Mouse (Mus musculus): ENCODE measurements around the gene Trpc3.
"Not testable (repeated sequence)": the region's sequence is repeated elsewhere in the genome, so short reads cannot be mapped to it uniquely, and the experiment has no call there.

Trpc3 gene

DNA sequence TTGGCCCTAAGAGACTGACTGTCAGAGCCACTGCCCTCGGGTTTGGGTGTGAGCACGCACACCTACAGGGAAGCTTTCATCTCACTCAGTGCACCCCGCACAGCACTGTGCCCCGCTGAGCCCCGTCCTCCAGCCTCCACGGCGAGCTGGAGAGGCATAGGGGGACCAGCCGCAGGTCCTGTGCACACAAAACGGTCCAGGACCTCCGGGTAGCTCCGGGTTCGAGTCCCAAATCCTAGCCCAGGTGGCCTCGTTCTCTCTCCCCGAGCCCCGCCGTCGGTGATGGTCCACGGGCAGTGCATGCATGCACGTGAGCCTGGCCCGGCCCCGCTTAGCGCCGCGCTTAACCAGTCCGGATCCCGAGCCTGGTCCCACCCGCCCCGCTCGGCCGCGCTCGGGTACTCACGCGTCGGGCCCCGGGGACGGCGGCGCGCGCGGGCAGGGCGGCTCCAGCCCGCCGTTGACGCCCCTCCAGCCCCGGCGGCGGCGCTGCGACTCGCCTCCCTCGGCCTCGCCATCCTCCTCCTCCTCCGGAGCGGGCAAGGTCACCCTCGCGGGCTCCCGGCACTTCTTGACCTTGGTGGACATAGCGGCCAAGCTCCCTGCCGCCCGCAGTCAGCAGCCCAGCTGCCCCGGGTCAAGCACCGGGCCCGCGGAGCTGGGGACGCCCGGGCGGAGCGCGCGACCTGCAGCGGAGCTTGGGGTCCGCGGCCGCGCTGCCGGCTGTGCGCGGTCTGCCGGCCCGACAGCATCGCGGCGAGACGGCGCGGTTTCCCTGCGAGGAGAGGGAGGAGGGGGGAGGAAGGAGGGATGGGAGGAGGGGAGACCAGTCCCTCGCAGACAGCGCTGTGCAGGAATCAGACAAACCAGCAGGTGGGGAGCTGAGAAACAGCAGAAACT is at the start of gene Trpc3:
Gene Trpc3, minus strand, starts transcription at position 776 of the 900 bp plus-strand sequence.
- peak; percentile 73 for DNase-seq (ENCODE audit: low spot score)

DNA sequence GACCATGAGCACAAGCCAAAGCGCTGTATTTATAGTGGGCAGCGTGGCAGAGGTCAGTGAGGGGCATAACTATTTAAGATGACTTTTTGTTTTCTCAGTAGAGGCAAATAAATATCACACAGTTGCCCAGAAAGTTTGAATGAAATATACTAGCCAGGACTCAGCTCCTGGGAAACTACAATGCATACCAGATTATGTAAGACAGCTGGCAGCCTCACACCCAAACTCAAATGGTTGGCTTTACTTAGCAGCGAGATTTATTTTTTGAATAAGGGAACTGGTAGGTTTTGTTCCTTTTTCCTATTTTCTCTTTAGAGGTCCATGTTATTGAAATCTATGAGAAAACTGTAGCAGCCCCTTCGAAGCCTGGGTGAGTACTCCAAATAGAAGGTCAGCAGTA is 48.1 kb upstream of the Trpc3 start:
- DNase-seq (ENCODE audit: low spot score), result no peak

DNA sequence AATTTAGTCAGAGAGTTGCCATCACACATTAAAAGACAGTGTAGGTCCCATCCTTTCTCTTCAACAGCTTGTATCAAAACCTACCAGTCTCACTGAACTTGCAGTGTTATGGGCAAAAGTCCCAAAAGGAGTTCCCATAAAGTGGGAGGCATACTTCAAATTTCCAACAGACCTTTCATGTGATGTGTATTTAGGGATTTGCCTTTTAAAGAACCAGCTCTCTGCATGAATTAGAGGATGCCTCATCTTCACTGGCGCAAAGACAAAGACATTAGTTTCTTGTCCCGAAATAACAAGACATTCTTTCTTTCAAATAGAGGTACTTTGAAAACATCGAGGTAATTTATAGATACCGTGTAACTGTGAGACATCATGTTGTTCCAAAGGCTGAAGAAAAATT is 43.1 kb upstream of the Trpc3 start:
- no peak for DNase-seq (ENCODE audit: low spot score)

DNA sequence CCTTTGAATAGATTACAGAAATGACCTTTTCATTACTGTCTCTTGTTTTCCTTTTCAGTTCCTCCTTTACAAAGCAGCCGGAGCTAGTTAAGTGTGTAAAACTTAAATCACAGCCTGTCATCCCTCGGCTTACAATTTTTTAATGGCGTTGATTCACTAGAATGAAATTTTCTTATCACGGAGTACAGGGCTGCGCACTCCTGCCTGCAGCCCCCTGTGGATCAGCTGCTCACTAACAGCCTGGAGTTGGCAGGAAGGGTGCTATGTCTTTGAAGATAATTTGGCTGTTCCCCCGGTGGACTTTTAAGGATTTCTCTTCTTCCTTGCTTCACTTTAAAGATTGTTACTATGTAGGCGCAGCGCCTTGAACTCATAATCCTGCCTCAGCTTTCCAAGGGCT is 36.6 kb upstream of the Trpc3 start:
- no peak for DNase-seq (ENCODE audit: low spot score)

DNA sequence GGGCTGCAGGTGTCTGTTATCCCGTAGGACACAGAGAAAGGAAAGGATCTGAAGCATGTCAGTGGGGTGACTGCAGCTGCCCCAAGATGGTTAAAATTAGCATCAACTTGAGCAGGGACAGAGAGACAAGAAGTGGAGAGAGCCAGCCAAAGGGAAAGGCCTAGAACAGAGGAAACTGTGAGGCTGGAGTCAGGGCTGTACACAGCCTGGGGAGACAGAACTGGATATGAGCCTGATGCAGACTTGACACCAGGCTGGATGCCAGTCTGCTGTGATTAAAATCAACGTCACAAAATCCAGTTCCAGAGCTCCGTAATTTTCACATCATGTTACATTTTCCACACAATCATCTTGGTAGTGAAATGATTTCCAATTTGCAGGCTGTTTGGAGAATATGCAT is 31.9 kb upstream of the Trpc3 start:
- no peak for DNase-seq (ENCODE audit: low spot score)

DNA sequence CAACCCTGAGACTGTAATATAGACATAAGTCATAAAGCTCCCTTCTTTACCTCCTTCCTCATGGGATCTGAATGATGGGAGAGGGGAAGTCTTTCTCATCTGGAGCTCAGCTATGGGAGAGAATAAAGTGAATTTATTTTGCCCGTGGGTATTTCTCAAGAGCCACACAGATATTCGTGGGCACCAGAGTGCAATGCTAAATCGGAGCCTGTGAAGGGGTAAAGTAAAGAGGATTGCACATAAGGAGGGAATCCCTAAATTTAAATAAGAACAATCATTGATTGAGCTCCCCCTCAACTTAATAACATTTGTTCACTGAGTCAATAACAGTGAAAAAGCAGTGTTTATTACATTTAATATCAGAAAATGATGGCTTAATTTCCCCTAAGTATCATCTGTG is 19.6 kb upstream of the Trpc3 start:
- no peak for DNase-seq (ENCODE audit: low spot score)

DNA sequence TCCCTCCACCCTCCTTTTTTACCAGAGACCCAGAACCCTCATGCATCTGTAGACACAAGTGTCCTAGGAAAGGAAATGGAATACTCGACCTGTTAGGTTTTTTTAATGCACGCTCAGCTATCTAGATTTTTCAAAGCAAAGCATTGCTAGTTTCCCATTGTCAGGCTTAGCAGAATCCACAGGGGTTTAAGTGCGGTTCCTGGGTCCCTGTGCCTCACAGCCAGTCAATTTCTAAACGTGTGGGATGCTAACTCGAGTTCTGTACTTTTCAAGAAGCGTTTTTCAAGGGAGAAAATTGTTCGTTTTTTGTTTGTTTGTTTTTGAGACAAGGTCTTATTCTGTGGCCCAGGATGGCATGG is 304 bp upstream of the Trpc3 start:
- no peak for DNase-seq (ENCODE audit: low spot score)

DNA sequence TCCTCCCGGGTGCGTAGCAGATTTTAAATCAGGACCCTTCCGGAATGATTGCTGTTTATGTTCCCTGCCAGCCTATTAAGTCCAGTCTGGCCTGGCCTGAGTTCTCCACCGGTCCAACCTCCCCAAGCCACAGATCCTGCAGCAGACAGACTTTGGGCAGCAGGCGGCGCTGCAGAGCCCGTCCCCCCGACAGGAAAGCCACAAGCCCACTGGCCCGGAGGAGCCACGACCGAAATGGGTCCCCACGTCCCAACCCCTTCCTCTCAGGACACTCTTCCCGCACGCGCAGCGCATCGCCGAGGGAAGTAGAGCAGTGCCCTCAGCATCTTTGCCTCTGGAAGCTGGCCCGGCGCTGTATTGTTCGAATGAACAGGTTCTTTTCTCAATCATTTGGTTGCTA is 1.1 kb downstream of the Trpc3 start:
- DNase-seq (ENCODE audit: low spot score), result peak; percentile 89

DNA sequence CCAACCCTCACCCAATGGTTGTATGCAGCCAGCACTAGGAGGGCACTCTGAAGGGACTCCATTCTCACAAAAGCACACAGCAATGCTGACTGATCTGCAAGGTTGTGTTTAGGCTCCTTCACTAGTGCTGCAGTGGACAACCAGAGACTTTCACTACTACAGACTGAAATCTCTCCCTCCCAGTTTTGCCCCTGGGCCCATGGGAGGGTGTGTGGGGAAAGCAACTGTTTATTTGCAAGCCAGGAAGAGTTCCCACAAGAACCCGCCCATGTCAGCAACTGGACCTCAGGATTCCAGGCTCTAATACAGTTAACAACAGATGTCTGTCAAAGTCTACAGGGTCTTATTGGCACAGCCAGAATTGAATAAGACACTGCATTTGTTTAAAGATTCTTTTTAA is 14.1 kb downstream of the Trpc3 start:
- no peak for DNase-seq (ENCODE audit: low spot score)

DNA sequence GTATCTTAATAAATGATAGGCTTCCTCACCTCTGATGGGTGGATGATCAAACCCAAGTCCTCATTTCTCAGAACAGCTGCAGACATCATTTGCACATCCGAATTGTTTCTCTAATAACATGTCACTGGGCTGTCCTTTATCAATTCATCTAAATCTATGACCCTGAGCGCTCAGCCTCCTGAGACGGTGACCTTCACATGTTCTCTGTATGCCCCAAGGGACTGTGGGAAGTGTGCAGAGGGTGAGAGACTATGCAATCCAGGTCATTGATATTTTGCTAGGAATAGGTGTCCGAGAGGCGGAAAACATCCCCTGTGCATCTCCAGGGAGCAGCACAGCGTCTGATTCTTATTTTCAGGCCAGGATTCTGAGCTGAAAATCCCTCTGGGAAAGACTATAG is 22.2 kb downstream of the Trpc3 start:
- no peak for DNase-seq (ENCODE audit: low spot score)

DNA sequence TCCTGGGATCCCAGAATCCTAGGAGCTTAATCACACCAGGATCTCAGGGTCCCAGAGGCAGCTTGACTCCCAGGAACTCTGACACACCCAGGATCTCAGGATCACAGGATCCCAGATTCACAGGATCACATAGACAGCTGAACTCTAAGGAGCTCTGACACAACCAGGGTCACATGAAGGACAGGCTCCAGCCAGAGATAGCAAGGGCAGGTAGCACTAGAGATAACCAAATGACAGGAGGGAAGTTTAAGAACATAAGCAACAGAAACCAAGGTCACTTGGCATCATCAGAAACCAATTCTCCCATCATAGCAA is 44.8 kb downstream of the Trpc3 start:
- not testable (repeated sequence) for DNase-seq (ENCODE audit: low spot score)

DNA sequence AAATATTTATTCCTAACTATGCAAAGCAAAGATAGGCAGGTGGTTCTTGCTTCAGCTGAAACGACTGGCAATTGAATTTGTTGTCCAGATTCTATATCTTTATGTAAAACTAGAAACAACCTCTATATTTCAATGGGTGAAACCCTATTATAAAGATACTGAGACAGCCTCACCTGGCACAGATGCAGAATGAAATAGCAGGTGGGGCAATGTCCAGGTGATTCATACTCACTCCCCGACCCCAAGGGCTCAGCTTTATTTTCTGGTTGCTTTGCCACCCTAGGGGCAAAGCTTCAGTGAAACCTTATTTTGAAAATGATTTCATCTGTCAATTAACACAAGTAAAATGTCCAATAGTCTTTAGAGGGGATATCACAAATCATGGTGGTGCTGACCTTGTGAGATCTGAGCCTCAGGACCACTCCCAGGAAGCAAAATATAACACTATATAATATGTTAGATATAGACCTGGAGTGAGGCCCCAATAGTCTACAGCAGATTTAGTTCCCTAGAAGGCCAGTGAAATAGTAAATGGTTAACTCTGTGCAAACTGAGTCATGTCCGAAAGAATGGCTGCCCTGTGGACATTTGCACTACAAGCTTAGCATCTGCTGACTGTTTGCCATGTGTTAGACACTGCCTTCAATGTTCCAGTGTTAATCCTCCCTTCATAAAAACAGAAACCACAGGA is 45.3 kb downstream of the Trpc3 start:
- no peak for DNase-seq (ENCODE audit: low spot score)

DNA sequence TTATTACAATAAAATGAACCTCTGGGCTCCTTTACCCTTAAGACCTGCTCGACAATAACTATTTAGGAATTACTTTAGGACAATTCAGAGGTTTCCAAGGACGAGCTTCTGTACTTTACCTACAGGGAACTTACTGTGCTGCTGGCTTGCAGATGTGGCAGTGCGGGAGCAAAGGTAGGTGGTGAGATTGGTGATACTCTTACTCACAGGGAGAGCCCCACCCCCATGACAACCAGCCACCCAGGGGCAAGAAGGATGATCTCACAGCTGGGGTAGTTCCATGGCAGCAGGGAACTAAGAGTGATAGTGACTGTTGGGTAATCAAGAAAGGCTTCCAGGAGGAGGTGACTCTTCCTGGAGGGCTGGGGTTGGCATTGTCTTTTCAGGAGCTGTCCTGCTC is 46.6 kb downstream of the Trpc3 start:
- no peak for DNase-seq (ENCODE audit: low spot score)

DNA sequence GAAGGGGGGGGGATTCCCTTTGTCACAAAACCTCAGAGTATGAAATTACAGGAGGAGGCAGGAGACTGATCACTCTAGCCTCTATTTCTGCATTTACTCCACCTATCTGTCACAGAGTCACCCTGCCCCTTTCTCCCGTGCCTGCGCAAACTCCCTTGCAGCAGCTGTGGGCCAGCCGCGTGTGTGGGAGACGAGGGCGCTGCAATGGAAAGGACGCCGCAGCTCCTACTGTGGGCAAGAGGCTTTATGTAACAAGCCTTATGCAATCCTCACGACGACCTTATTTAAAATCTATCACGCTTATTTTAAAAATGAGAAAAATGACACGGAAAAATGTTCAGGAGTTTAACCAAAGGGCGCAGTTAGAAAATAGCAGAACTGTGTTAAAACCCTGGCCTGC is 47.2 kb downstream of the Trpc3 start:
- no peak for DNase-seq (ENCODE audit: low spot score)

DNA sequence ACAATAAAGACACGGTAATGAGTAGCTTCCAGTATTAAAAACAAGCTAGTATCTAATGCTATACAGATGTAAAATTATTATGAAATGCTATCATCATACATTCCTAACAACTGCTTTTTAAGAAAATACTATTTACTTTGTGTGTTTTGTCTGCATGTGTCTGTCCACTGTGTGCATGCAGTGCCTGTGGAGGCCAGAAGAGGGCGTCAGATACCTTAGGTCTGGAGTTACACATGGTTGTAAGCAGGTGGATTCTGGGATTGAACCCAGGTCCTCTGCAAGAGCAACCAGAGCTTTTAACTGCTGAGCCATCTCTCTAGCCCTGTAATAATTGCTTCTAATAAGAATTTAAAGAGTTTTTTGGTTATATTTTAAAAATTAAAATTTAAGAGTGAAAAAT is 49.2 kb downstream of the Trpc3 start:
- DNase-seq (ENCODE audit: low spot score), result no peak

DNA sequence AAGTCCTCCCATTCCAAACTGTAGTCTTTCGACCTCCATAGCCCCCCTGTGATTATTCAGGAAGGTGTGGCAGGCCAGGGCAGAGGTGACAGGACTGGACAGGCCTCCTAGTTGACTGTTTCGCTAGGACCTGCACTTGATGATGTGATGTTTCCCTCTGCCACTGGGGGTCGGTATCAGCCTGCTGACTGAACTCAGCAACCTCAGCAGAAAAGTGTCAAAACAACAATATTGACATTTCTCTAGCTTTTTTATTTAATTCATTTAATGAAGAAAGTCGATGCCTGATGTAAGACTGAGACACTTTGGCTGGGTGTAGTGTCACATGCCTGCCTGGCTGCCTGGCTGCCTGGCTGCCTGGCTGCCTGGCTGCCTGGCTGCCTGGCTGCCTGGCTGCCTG is 54.5 kb downstream of the Trpc3 start:
- peak; percentile 68 for DNase-seq (ENCODE audit: low spot score)

DNA sequence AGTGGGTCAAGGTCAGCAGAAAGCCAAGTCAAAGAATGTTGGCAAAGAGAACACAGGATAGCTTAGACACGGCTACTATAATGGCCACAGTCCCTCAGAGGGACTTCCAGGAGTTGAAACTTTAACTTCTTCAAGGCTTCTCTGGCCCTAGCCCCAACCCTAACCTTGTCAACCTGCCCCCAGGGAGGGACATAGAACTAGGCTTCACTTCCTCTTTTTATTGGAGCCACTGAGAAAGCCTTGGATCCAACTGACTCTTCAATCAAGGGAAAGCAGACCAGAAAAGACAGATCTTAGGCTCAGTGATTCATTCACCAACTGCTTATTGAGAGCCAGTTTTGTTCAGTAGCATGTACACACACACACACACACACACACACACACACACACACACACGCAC is 63.2 kb downstream of the Trpc3 start:
- DNase-seq (ENCODE audit: low spot score), result no peak

DNA sequence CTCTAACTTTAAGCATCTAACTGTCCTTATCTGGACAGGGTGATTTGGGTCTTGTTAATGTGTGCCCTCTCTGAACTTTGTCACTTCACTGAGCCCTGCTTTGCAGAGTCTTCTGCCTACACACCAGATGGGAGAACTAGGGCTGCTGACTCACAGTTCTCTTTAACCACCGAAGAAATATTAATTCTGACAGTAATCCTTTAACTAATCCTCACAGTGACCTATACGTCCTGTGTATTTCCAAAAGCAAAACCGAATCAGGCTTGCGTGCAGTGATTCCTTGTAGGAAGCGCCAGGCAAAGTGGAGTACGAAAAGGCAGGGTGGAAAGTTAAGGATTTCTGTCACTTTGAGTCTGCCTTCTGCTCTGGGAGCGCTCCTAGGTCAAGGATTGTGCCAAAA is 71.8 kb downstream of the Trpc3 start:
- DNase-seq (ENCODE audit: low spot score), result no peak

DNA sequence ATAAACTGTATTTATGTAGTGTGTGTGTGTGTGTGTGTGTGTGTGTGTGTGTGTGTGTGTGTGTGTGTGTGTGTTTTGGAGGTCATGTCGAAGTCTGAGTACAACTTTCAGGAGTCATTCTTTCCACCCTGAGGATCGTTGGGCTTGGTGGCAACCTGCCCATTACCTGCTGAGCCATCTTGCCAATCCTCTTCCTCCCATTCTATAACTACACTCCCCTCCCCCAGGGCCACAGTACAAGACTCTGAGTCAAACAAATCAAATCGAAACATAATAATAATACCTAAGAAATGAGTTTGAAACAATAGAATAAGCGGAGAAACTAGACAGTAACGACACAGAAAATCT is 76.1 kb downstream of the Trpc3 start:
- DNase-seq (ENCODE audit: low spot score), result no peak

DNA sequence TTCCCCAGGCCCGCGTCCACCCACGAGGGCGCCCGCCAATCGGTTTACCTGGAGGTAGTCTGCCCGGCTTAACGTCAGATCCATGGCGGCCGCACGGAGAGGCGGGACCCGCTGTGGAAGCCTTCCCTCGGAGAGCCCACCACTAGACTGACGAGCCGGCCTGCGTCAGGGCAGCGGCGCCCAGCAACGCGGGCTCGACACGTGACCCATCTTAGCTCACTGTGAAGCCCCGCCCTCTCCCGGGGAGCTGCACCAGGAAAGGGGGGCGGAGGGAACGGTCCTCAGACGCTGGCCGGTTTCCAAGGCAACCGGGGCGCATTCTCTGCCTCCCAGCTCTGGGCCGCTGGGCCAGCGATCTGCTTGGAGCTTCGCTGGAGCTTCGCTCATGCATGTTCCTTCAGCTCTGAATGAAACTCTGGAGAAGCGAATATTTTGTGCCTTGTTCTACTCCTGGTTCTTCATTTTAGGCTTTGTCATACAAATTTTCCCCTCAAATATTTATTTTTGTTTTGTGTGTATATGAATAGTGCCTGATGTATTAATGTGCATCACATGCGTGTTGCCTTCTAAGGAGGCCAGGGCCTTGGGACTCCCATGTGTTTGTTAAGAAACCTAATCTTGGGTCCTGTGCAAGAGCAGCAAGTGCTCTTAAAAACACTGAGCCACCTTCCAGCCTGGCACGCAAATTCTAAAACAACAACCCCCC is 76.6 kb downstream of the Trpc3 start, which contains the start of gene Bbs7:
Gene Bbs7, minus strand, starts transcription at position 276 of the 706 bp plus-strand sequence.
- peak; percentile 97 for DNase-seq (ENCODE audit: low spot score)

DNA sequence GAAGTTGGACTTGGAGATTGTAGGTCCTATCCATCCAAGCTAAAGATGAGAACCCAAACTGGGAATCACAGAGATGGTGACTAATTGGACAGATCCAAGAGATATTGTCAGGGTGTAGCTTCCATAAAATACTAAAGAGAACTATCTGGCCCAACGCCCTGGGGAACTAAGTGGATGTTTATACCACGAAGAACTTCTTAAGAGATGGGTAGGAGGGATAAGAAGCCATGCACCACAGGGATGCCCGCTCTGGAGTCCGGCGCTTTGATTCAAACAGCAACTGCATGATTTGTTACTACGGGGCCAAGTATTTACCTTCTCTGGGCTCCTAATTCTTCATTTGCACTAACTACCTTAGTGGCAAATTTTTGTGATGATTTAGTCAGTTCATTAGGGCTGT is 77.3 kb downstream of the Trpc3 start:
- DNase-seq (ENCODE audit: low spot score), result no peak

DNA sequence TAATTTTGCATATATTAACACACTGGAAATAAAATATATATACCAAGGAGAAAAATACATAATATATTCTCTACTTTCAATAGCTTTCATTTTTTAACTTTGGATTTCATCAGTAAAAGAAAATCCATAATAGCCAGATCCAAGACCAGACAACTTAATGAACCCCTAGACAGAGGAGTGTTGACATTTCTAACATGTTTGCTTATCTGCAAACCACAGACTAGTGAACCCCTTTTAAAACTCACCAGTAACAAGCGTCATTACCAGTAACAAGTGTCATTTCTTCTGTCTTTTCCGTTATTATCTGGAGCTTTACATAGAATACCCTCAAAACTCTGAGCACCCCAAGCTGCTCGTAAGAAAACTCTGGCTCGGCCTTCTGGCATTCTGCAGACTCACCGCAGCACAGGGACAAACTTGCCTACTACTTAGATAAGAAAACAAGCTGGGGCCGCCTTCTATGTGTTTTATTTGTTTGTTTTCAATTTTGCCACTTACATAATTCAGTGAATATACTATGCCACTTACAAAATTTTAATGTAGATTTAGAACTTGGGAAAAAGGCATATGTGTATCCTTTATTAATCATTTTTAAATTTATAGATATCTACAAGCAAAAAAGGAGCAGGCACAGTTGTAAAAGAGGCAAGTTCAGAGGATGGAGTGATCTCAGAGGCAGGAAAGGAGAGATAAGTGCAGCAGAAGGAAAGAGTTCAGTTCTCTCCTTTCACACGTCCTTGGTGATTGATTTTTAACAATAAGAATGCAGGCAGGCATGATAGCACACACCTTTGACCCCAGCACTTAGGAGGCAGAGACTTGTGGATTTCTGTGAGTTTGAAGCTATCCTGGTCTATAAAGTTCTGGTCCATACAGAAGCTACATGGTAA is 83.8 kb downstream of the Trpc3 start:
- no peak for DNase-seq (ENCODE audit: low spot score)
